Mouse (Mus musculus): ENCODE data around the gene Dcbld1.
"Not testable (repeated sequence)": the region's sequence is repeated elsewhere in the genome, so short reads cannot be mapped to it uniquely, and the experiment has no call there.

Gene Dcbld1

GRCm38 (mm10) chr10:52258180-52258948 lies 24.9 kb downstream of the Dcbld1 start:
- in situ Hi-C loops (cut with MboI; ENCODE audit: low sequenced_read_pairs) = no loop called here

DNA sequence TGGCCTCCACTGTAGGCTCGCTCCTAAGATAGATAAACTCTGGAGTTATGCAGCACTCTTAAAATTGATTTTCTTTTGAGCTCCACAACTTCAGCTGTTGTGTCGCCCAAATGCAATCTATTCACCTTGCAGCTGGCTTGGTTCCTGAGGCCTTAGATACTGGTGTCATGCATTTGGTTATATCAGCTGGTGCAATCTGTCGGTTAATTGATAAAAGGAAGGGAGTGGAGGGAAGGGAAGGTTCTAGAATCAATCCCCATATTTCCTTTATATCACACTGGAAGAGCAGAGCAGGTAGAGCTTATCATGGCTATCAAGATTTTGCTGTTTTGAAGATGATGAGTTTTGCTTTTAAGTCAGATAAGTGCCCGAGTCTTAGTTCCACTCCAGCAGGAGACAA lies 26.8 kb downstream of the Dcbld1 start:
- in situ Hi-C loops (cut with MboI; ENCODE audit: low sequenced_read_pairs) = no loop called here

DNA sequence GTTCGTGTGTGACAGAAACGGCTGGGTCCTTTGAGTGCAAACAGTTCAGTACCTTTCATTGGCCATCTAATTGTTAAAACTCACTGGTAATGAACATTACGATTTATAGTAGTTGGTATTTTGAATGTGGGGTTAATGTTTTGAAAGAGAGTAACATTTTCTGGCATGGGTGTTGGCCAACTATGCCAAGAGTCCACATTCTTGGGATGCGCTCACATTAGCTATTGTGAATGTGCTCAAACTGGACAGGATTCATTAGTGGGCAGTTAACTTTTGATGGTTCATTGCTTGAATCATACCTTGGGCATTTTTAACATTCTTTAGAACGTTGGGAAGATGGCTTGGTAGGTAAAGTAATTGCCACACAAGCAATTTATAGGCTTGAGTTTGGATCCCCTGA lies 30.7 kb downstream of the Dcbld1 start:
- in situ Hi-C loops (cut with MboI; ENCODE audit: low sequenced_read_pairs) = no loop called here

- in situ Hi-C loops (cut with MboI; ENCODE audit: low sequenced_read_pairs) = no loop called here
Observed at GRCm38 (mm10) chr10:52268879-52269278, 35.5 kb downstream of the Dcbld1 start.

GRCm38 (mm10) chr10:52271385-52271784 lies 38.0 kb downstream of the Dcbld1 start:
- in situ Hi-C loops (cut with MboI; ENCODE audit: low sequenced_read_pairs) = no loop called here

DNA sequence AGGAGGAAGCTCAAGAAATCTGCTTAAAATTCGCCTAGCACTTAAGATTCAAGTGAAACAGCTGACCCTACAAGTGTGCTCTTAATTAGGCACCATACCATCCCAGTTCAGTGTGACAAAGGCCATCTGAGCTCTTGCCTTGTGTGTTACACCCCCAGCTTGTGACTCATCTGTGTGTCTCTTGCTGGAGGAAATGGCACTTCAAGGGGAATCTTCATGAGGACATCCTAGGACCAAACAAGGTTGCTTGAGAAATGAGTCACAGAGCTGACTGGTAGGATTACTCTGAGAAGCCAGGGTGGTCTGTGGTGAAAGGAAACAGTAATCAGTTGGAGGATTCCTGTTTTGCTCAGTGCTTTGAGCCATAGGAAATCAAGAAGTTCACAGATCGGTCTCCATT lies 39.6 kb downstream of the Dcbld1 start:
- in situ Hi-C loops (cut with MboI; ENCODE audit: low sequenced_read_pairs) = no loop called here

DNA sequence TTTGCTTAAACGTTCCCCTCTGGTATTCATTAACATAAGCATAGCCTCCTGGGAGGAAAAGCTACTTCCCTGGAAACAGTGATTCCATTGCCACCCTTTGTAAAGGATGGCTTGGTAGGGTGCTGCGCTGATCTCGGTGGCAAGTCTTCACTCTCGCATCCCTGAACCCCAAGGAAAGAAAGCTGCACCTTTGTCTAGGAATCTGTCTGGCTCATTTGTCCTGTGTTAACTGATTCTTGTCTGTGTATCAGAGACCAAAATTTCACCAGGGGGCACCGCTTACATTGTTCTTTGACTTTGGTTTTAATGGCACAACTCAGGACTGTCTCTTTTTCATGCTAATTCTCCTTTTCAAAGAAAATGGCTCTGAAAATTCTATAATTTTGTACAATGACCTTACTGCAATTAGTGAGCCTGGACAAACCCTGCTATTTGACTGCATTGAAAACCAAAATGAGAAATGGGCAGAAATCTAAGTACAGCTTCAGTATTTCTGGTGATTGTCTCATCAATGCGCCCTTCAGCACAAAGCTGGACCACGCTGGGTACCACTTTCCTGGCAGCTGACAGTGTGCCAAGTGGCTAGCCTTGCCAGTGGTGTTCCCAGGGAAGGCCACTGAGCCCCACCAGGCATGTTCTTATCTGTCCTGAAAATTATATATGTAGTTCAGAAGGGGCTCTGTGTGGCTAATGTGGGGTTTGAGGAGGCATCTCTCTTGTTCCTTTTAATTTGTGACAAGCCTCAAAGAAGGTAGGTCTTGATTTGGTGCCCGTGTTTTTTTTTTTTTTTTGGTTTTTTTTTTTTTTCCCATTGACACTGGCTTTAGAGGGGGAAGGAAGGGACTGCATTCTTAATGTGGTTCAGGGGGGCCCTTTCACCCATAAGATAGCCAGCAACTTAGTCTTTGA lies 40.8 kb downstream of the Dcbld1 start:
- in situ Hi-C loops (cut with MboI; ENCODE audit: low sequenced_read_pairs) = no loop called here

GRCm38 (mm10) chr10:52274910-52275604 lies 41.6 kb downstream of the Dcbld1 start:
- in situ Hi-C loops (cut with MboI; ENCODE audit: low sequenced_read_pairs) = no loop called here

DNA sequence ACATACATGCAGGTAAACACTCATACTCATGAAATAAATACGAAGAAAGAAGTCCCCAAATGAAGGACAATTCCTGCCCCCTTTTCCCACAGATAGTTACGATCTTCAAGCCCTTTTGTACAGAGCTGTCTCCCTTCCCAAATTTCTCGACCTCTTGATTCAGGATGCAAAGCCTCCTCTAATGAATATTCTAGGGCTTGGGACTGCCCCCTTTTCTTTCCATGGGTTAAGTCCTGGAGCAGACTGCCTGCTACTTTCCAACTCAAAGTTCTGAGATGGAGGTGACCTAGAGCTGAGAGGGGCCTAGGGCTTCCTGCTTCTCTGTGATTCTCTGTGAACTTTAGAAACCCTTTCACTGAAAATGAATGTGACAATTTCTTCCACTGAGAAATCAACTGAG lies 43.2 kb downstream of the Dcbld1 start:
- in situ Hi-C loops (cut with MboI; ENCODE audit: low sequenced_read_pairs) = no loop called here

DNA sequence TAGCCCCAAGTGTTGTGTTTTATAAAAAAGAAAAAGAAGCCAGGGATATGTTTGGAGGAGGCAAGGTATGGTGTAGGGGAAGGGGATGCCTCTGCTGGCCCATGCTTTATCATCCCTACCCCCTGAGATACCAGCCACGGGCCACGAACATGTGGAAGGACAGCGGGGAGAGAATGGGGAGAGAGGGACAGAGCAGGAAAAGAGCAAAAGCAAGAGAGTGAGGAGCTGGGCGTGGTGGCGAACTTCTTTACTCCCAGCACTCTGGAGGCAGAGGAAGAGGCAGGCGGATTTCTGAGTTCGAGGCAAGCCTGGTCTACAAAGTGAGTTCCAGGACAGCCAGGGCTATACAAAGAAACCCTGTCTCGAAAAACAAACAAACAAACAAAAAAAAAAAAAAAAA lies 44.1 kb downstream of the Dcbld1 start:
- in situ Hi-C loops (cut with MboI; ENCODE audit: low sequenced_read_pairs) = not testable (repeated sequence)

GRCm38 (mm10) chr10:52278011-52278434 lies 44.6 kb downstream of the Dcbld1 start:
- in situ Hi-C loops (cut with MboI; ENCODE audit: low sequenced_read_pairs) = no loop called here

DNA sequence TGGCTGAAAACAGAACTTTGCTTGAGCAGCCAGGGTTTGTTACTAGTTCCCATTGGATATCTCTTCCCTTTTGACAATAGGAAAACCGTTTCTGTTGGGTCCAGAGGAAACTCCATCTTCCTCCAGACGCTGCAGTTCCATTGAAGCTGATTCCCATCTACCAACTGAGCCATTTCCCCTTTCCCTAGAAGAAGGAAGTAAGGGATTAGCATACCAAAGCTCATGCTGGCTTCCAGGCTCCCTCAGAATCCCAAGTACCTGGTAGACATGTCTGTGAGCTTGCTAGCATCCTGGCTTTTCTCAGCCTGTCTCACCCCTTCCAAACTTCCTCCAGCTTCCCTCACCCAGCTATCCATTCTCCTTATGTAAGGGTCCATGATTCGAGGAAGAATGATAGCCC lies 45.4 kb downstream of the Dcbld1 start:
- in situ Hi-C loops (cut with MboI; ENCODE audit: low sequenced_read_pairs) = no loop called here

- in situ Hi-C loops (cut with MboI; ENCODE audit: low sequenced_read_pairs) = no loop called here
Observed at GRCm38 (mm10) chr10:52279876-52280275, 46.5 kb downstream of the Dcbld1 start.

- in situ Hi-C loops (cut with MboI; ENCODE audit: low sequenced_read_pairs) = no loop called here
Observed at GRCm38 (mm10) chr10:52280623-52281022, 47.2 kb downstream of the Dcbld1 start.

GRCm38 (mm10) chr10:52281337-52281736 lies 47.9 kb downstream of the Dcbld1 start:
- in situ Hi-C loops (cut with MboI; ENCODE audit: low sequenced_read_pairs) = no loop called here

DNA sequence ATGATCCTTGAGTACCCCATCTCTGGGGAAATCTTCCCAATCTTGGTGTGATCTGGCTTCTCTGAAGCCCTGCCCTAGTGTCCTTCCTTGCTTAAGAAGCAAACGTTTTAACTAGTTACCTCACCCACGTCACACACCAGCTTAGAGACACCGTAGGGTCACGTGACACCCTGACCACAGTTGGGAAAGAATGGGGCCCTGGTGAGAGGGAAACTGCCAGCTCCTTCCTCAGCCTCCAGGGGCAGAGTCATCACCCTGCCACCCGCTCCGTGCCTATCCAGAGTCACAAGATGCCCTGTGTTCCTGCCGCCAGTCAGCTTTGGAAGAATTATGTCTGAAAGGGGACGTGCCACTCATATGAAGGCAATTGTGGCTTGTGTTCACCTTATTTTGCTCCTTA lies 51.2 kb downstream of the Dcbld1 start:
- in situ Hi-C loops (cut with MboI; ENCODE audit: low sequenced_read_pairs) = no loop called here

- in situ Hi-C loops (cut with MboI; ENCODE audit: low sequenced_read_pairs) = no loop called here
Observed at GRCm38 (mm10) chr10:52287852-52288533, 54.6 kb downstream of the Dcbld1 start.

DNA sequence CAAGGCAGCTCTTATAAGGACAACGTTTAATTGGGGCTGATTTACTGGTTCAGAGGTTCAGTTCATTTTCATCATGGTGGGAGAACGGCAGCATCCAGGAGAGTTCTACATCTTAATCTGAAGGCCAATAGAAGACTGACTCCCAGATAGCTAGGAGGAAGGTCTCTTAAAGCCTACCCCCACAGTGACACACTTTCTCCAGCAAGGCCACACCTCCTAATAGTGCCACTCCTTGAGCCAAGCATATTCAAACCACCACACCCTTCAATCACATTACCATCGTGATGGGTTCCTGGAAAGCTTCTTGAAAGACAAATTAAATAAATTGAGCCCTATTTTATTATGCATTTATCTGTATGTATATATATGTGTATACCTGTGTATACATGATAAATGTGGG lies 55.8 kb downstream of the Dcbld1 start:
- in situ Hi-C loops (cut with MboI; ENCODE audit: low sequenced_read_pairs) = no loop called here

DNA sequence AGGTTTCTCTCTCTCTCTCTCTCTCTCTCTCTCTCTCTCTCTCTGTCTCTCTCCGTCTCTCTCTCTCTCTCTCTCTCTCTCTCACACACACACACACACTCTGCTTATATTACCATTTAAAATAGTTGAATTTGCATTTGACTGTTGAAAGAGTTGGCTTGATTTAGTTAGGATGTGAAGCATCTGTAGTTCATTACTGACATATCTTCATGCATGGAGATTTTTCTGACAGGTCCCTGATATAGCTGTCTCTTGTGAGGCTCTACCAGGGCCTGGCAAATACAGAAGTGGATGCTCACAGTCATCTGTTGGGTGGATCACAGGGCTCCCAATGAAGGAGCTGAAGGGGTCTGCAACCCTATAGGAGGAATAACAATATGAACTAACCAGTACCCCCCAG lies 59.0 kb downstream of the Dcbld1 start:
- in situ Hi-C loops (cut with MboI; ENCODE audit: low sequenced_read_pairs) = not testable (repeated sequence)

- in situ Hi-C loops (cut with MboI; ENCODE audit: low sequenced_read_pairs) = no loop called here
Observed at GRCm38 (mm10) chr10:52293921-52294577, 60.6 kb downstream of the Dcbld1 start.
